Mouse (Mus musculus): ENCODE measurements around the gene Inhbc.

DNA sequence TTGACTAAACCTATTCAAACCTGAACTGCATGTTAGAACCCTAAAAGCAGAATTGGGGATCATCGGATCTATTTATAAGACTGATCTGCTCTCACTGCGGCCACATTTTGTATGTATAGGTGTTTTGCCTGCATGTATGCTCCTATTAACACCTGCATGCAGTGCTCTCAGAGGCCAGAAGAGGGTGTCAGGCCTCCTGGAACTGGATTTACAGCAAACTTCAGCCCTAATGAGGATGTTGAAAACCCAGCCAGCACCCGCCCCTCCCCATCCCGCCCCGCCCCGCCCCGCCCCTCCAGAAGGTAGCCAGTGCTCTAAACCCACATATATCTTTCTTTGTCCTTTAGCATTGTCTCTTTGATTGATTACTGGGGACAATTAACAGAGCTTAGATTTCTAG lies 45.7 kb downstream of the Inhbc start:
- TF ChIP-seq CTCF (IDR thresholded peaks at IDR 0.05; ENCODE audit: extremely low read depth, insufficient read depth, insufficient read length, insufficient replicate concordance) (peak; percentile 39; the same call in 1 of the 2 replicates), POLR2A (IDR thresholded peaks at IDR 0.05; ENCODE audit: low read depth, low read length) (no peak)
